Mouse (Mus musculus): ENCODE measurements around the gene Cacng7. TPM values are rescaled to one million over a fixed set of nuclear protein-coding genes. Genes with fewer than 3 reads are reported as not detected.
A peak's percentile ranks its signal among the peaks of the same experiment; 100 is the strongest.
"Not testable (repeated sequence)": the region's sequence is repeated elsewhere in the genome, so short reads cannot be mapped to it uniquely, and the experiment has no call there.

The Cacng7 gene
- 100 to 1,000 TPM; 114 to 119 TPM for total RNA-seq (2021)
- long read RNA-seq, partial matches to known transcripts = 0 of 4 reads
- long read RNA-seq, other reads (novel, unspliced or antisense) = 4 of 4 reads

DNA sequence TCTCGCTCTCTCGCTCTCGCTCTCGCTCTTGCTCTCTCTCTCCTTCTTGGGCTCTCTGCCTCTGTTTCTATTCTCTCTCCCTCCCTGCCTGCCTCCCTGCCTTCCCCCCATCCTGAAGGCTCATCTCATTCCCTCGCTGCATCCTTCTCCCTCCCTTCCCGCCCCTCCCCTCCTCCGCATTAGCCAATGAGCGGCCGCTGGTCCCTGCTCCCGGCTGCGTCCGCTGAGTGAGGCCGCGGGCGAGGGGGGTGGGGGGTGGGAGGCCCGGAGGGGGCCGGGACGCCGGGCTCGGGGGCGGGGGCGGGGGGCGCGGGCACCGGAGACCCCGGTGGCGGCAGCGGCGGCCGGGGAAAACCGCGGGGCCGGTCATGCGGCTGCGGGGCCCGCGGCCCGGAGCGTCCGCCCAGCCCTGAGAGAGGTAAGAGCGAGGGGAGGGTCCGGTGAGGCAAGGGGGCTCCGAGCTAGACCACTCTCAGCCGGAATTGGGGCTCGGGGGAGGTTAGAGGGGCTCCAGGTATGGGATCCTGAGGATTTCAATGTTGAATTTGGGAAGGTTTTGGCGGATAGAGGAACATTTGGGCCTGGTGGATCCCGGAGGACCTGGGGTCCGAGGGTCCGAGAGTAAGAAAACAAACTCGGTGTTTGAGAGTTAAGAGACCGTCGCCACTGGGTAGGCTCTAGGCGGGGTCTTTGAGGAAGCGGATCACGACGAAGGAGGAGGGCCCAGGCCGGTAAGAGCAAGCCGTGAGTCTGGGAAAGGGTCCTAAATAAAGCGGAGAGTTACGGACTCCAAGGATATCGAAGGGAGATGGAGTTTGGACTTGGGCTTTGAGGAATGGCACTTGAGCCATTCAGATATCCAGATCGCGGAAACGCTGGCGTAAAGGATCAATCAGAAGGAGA is at the start of gene Cacng7:
Cacng7 (plus strand) TSS at position 337 of the 903 bp plus-strand sequence.
- DNase-seq (ENCODE audit: low spot score in 2 of 2) = peak; percentile 48 to 62

DNA sequence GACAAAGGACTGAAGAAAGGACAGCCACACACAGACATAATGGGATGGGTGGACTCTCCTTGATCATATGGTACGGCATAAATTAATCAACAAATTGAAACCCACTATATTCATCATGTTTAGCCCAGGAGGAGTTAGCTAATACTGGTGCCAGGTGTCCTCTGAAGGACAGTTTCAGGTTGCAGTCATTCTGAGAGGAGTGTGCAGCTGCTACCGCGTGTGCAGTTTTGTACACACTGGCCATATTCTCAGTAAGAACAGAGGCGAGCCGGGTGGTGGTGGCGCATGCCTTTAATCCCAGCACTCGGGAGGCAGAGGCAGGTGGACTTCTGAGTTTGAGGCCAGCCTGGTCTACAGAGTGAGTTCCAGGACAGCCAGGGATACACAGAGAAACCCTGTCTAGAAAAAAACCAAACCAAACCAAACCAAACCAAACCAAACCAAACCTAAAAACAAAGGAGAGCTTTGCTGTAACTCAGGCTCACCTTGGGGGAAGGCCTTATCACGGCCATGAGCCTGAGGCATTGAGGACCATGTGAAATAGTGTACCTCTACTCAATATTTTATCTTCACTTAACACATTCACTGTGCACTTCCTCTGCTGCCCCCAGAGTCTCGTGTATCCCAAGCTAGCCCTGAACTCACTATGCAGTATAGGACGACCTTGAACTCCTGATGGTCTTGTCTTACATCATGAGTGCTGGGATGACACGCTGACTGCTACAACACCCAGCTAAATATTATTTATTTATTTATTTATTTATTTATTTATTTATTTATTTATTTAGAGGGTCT is 49.5 kb upstream of the Cacng7 start:
- DNase-seq (ENCODE audit: low spot score in 2 of 2) = no peak

DNA sequence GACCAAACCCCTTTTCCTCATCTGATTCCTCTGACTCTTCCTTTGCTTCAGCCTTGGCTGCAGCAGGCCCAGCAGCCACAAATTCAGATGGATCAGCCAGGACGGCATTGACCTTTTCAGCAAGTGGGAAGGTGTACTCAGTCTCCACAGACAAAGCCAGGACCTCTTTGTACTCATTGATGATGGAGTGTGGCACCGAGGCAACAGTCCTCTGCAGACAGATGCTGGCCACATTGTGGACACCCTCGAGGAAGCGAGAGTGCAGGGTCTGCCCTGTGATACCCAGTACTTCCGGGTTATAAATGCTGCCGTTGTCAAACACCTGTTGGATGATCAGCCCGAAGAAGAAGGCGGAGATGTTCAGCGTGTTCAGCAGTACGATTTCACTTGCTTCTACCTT is 48.2 kb upstream of the Cacng7 start:
- DNase-seq (ENCODE audit: low spot score in 2 of 2) = no peak

DNA sequence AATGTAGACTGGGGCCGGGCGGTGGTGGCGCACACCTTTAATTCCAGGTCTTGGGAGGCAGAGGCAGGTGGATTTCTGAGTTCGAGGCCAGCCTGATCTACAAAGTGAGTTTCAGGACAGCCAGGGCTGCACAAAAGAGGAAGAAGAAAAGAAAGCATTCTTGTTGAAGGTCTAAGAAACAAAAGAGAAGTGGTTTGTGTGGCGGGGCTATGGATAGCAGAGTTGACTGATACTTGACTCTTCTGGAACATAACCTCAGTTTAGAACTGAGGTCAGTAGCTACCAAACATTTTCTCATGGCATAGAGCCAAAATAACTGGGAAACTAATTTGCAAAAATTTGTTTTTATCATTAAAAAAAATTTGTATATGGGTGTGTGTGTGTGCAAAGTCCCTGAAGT is 46.7 kb upstream of the Cacng7 start:
- no peak for DNase-seq (ENCODE audit: low spot score in 2 of 2)

DNA sequence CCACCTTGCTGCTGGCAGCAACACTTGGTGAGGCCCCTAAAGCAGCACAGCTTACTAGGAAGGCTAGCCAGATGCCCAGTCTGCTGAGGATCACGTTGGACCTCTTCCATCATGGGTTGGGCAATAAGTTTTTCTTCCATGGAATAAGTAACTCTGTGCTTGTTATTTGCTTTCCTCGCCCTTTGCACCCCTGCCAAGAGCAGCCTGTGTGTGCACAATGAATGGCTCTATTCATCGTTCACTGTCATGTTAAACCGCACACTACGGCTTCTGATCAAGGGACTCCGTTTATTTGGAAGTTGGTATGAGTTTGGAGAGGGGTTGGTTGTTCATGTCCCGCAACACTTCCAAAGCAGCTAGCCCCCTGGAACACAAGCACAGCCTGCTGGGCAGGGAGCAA is 45.6 kb upstream of the Cacng7 start:
- DNase-seq (ENCODE audit: low spot score in 2 of 2) = no peak

DNA sequence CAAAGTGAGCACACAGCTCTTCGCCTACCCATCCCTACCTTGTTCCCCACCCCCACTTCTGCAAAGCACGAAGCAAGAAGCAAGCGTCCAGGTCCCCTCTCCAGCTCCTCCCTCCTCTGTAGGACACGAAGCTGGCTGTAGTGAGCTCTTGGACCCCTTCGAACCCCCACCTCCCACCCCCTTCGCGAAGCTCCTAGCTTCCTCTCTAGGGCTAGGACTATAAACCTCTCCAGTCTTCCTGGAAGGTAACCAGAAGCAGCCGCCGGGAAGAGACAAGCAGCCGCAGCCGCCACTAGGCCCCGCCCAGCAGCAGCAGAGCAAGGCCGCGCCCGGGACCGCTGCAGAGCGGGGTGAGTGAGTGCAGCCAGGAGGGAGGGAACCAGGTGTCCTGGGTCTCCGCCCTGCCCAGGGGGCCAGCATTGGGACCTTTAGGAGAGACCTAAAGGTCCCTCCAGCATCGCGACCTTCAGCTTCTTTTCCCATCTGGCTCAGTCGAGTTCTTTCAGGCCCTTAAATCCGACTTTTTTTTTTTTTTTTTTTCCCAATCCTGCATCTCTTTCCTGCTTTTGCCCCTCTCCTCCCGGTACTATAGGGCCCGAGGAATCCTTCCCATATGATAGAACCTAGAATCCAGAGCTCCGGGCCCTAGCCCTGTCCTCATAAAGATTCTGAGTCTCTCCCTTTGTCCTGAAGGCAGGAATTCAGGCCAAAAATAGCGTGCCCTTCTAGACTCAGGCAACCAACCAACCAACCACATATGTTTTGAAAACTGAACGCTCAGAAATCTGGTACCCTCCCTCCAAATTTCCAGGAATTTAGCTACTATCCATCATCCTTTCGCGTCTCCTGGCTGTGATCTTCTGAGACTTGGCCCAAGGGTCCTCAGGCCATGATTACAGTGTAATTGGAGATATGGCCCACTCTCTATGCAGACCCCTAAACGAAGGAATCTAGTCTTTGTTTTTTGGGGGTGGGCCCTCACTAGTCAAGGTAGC is 43.5 kb upstream of the Cacng7 start, which contains the start of the genes Myadm and Prkcg:
Myadm (plus strand) TSS at position 105 of the 995 bp plus-strand sequence.
Prkcg (plus strand) TSS at position 204 of the 995 bp plus-strand sequence.
- DNase-seq (ENCODE audit: low spot score in 2 of 2) = peak; percentile 61 to 76

DNA sequence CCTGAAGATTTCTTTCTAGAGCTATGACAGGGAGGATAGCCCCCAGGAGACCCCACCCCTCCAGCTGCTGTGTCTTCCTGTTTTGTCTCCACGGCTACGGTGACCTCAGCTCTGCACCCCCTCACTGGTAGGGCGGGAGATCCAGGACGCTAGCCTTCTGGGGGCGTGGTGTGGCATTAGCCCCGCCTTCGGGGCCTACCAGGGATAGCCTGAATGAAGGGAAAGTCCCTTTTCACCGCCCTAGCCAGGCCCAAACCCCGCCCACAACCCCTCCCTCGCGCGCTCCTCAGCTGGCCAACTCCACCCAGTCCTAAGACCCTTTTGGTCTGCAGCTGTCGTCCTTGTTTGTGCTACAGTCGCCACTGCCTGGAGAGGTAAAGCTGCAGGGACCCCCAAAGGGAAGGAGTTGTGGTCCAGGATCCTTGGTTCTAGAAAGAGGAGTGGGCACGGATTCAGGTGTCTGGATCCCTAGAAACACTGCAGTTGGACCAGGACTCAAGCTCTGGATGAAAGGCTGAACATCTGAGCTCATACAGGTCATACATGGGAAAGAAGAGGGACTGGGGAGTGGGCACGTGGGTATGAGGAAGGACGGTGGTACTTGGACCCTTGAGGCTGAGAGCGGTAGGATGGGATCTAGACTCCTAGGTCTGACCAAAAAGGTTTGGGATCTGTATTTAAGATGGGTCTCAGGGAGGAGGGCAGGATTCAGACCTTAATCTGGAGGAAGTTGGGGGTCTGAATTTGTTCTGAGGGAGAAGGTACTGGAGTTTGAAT is 42.3 kb upstream of the Cacng7 start:
- peak; percentile 84 to 88 for DNase-seq (ENCODE audit: low spot score in 2 of 2)

DNA sequence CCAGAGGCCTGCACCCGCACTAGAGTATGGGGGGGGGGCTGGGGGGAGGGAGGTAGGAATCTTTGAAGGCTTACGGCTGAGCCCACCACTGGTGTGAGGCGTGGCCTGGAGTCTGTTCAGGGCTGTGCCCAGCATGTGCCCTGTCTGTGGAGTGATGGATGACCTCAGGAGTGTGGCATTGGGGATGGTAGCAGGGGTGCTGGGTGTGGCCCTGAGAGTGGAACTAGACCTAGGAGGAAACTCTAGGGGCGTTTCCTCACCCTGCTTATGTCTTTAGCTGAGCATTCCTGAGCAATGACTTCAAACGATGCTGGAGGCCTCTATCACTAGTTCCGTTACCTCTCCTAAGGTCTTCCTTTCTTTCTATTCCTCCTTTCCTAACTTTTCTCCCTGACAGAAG is 41.6 kb upstream of the Cacng7 start:
- no peak for DNase-seq (ENCODE audit: low spot score in 2 of 2)

DNA sequence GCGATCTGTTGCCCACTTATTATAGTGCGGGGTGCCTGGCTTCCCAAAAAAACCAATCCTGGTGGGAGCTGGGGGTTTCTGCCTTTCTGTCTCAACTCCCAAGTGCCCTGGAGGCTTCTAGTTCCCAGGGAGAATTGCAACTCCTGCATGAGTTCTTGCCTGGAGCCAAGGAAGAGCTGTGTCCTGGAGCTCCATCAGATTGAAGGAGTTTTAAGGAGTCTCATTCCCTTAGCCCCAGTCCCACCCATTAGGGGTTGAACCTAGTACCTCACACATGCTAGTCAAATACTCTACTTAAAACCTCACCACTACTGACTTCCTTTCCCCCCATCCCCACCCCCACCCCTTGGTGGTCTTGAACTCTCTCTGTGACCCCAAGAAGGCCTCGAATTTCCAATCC is 41.0 kb upstream of the Cacng7 start:
- DNase-seq (ENCODE audit: low spot score in 2 of 2) = no peak

DNA sequence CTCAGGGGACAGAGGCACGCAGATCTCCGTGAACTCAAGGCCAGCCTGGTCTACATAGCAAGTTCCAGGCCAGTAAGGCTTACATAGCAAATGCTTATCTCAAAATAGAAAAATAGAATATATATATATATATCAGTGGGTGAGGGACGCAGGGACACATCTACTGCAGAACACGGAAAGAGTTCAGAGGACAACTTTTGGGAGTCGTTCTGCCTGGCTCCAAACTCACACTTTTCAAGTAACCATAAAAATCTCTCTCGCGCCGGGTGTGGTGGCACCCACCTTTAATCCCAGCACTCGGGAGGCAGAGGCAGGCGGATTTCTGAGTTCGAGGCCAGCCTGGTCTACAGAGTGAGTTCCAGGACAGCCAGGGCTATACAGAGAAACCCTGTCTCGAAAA is 40.5 kb upstream of the Cacng7 start:
- not testable (repeated sequence) for DNase-seq (ENCODE audit: low spot score in 2 of 2)

DNA sequence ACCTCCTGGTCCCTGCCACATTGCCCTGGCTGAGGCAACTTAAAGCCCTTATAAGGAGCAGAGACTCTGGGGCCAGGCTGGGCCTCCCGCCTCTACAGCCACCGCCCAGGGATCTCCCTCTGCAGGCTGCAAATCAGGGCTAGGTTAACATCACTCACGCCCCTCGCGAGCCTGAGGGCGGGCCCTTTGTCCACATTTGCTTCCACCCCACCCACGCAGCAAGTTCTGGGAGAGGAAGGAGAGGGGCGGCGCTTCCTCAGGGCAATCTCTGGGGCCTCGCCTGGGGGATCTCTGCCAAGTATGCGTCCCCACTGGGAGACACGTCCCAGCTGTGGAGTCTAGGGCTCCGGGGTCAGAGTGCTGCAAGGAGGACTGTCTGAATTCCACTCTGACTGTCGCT is 40.0 kb upstream of the Cacng7 start:
- DNase-seq (ENCODE audit: low spot score in 2 of 2) = peak; percentile 37 to 56

DNA sequence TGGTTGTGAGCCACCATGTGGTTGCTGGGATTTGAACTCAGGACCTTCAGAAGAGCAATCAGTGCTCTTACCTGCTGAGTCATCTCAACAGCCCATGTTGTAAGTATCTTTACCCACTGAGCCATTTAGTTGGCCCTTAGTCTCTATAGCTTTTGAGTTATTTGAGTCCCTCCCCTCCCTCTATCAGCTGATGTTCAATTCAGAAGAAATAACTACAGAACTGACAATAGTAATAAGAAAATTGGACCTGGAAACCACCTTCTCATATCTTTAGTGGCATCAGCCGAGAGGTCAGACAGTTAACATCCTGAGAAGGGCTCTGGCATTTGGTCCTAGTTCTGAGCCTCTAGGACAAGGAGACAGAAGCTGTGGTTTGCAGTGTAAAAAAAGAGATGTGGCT is 38.0 kb upstream of the Cacng7 start:
- no peak for DNase-seq (ENCODE audit: low spot score in 2 of 2)

DNA sequence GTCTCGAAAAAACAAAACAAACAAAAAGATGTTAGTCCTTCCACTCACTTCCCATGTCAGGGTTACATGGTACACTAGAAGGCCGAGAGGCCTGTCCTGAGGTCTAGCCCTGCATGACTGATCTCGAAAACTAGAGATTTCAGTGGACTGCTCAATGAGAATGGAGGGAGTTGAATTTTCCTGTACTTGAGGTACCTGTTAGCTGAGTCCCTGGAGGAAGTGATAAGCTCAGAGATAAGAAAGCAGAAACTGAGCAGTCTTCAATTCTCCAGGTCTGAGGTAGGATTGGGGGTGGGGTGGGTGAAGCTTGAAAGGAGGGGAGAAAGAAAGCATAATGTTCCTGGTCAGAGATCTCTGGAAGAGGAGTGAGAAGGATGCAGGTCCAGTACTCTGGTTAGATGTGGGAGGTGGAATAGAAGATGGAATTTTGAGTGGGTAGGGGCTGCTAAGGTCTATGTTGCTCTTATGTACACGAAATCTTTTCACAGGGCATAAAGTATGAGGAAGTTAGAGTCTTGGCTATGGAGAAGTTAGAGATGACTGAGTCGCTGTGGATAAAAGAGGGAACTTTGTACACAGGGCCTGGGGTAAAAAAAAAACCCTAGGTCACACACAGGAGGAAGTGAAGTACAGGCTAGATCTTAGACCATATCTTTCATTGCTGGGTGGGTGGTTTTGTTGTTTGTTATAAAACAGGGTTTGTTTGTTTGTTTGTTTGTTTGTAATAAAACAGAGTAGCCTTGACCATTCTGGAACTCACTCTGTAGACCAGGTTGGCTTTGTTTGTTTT is 37.2 kb upstream of the Cacng7 start:
- no peak for DNase-seq (ENCODE audit: low spot score in 2 of 2)

DNA sequence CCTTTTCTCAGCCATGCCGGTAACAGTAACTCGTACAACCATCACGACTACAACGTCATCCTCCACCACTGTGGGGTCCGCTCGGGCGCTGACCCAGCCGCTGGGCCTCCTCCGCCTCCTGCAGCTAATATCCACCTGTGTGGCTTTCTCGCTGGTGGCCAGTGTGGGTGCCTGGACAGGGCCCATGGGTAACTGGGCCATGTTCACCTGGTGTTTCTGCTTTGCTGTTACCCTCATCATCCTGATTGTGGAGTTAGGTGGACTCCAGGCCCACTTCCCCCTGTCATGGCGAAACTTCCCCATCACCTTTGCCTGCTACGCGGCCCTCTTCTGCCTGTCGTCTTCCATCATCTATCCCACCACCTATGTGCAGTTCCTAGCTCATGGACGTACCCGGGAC is 36.0 kb upstream of the Cacng7 start:
- DNase-seq (ENCODE audit: low spot score in 2 of 2) = no peak

DNA sequence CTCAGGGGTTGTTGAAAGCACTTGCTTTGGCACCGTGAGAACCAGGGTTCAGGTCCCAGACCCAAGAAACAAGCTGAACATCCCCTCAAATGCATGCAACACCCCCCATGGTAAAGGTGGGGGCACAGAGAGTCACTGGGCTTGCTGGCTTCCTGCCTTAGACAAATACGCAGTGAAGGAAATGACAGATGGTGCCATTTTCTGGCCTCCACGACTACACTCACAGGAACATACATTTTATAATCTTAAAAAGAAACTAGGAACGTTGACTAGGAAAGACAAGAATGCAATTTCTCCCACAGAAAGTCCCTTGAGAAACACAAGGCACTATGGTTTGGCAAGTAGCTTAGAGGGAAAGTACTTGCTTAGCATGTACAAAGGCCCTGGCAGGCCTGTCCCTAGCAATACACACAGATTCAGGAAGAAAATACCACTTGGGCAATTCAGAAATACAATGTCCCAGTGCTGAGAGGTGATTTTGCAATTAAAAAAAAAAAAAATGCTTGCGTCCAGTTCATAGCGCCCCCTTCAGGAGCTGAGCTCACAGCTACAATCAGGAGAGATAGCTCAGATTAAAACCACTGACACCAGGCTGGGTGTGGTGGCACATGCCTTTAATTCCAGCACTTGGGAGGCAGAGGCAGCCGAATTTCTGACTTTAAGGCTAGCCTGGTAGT is 32.7 kb upstream of the Cacng7 start:
- no peak for DNase-seq (ENCODE audit: low spot score in 2 of 2)

DNA sequence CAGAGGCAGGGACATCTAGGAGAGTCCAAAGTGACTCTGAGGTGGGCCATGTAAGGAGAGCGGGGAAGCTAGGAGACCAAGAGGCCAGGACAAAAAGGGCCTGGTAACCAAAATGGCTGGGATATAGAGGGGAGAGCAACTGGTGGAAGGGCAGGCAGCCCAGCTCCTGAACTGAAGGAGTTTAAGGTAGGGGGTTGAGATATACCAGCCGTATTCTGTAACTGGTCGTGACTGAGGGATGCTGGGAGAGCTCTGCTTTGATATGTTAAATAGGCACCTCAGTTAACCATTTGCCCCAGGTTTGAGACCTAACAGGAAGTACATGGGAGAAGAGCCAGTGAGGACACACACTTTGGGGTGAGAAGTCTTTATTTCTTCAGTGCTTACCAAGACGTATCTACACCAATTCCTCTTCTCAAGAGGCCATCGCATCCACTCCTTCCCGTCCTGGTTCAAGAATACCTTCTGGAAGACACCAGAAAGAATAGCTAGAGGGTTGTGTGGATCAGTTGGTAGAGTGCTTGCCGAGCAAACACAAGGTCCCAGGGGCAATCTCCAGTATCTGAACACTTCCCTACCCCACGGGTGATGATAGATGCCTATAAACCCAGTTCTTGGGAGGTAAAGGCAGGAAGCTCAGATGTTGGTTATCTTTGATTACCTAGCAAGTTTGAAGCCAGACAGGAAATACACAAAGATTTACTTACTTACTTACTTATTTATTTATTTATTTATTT is 31.7 kb upstream of the Cacng7 start:
- DNase-seq (ENCODE audit: low spot score in 2 of 2) = no peak

DNA sequence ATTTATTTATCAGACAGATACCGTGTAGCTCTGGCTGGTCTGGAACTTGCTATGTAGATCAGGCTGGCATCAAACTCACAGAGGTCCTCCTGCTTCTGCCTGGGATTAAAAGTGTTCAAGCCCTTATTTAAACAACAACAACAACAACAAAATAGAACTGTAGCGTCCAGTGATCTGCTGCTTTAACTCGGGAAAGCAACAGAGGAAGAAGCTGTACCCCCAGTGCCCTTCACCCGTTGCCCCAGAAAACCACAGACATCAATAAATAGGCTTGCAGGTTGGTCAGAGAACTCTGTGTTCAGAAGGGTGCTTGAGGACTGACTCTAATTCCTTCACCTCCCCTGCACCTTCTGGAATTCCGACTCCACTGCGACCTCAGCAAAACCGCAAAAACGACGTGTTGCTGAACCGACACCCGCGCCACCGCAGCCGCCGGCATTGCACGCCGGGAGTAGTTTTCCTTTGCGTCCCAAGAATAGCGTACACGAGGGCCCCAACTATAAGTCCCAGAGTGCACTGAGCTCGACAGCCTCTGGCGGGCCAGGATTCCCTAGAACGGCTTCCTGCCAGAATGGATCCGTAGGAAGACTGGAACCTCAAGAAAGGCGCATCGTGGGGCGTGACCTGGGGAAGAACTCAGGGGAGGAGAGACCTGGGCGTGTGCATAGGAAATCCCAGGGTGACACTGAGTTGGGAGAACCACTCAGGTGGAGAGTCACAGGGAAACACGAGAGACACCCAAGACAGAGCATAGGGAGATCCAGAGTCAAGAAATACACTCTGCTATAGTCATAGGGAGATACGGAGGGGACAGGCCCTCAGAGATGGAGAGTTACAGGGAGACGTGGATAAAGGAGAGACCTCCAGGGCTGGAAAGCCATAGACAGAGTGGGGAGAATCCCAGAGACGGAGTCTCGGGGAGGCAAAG is 30.9 kb upstream of the Cacng7 start:
- peak; percentile 26 to 49 for DNase-seq (ENCODE audit: low spot score in 2 of 2)

Data from layer of hippocampus, postnatal 10 days (tissue).